Mouse (Mus musculus): Measurements from ENCODE around the gene Ppfibp2. TPM values are rescaled to one million over a fixed set of nuclear protein-coding genes. Genes with fewer than 3 reads are reported as not detected.

The Ppfibp2 gene
- polyA plus RNA-seq, 2 experiments: 14.4 TPM

DNA sequence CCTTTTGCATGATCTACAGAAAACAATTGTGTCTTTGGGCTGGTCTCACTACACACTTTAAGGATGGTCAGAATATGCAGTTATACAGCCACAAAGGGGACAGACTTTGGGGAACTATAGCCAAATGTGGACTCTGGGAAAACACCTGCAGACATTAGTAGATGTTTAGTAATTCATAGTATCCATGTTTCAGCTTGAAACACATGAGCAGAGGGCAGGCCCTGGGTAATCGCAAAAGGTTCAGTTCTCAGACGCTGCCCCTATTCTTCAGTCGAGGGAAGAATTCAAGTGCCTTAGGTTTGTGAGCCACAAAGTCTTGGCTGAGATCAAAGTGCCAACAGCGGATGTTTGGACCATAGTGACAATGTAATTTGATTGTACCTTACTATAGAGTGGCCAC lies 149.4 kb downstream of the Ppfibp2 start:
- H3K9me3 ChIP-seq (ENCODE audit: control insufficient read depth, low read length): no peaks in the 10 kb centered on the region
- WGBS: 84% methylated on average over 4 of the region's 4 CpGs
- ATAC-seq (ENCODE audit: low FRiP score, low read depth): no peak
- TF ChIP-seq POLR2A (IDR thresholded peaks at IDR 0.05; ENCODE audit: borderline replicate concordance, extremely low read depth, insufficient read depth, insufficient read length): no peak
- peaks cover 31% of the 10 kb centered on the region for H3K36me3 ChIP-seq (ENCODE audit: control insufficient read depth, insufficient read depth, low read length)
- H3K4me1 ChIP-seq (ENCODE audit: control insufficient read depth, insufficient read depth, low read length): no peaks in the 10 kb centered on the region
- no peak for DNase-seq (ENCODE audit: low spot score)
- H3K4me2 ChIP-seq (replicated peaks; ENCODE audit: low read depth, low read length, severe bottlenecking): no peak overlapping the region
- no peak overlapping the region for H3K9ac ChIP-seq (ENCODE audit: low read depth, low read length, severe bottlenecking)
- H3K27me3 ChIP-seq (ENCODE audit: control insufficient read depth, insufficient read depth, low read length): no peaks in the 10 kb centered on the region
- H3K4me3 ChIP-seq (replicated peaks; ENCODE audit: low read length): no peak overlapping the region
- H3K27ac ChIP-seq (replicated peaks; ENCODE audit: low read depth, low read length): no peak overlapping the region

GRCm38 (mm10) chr7:107745111-107745510 lies 150.1 kb downstream of the Ppfibp2 start:
- H3K4me2 ChIP-seq (replicated peaks; ENCODE audit: low read depth, low read length, severe bottlenecking): no peak overlapping the region
- H3K27ac ChIP-seq (replicated peaks; ENCODE audit: low read depth, low read length): no peak overlapping the region
- 70% methylated on average over 2 of the region's 2 CpGs for WGBS
- no peaks in the 10 kb centered on the region for H3K4me1 ChIP-seq (ENCODE audit: control insufficient read depth, insufficient read depth, low read length)
- DNase-seq (ENCODE audit: low spot score) (no peak), ATAC-seq (ENCODE audit: low FRiP score, low read depth) (no peak)
- no peak for TF ChIP-seq POLR2A (IDR thresholded peaks at IDR 0.05; ENCODE audit: borderline replicate concordance, extremely low read depth, insufficient read depth, insufficient read length)
- peaks cover 26% of the 10 kb centered on the region for H3K36me3 ChIP-seq (ENCODE audit: control insufficient read depth, insufficient read depth, low read length)
- H3K9me3 ChIP-seq (ENCODE audit: control insufficient read depth, low read length): no peaks in the 10 kb centered on the region
- H3K4me3 ChIP-seq (replicated peaks; ENCODE audit: low read length): no peak overlapping the region
- no peaks in the 10 kb centered on the region for H3K27me3 ChIP-seq (ENCODE audit: control insufficient read depth, insufficient read depth, low read length)
- H3K9ac ChIP-seq (ENCODE audit: low read depth, low read length, severe bottlenecking): no peak overlapping the region

DNA sequence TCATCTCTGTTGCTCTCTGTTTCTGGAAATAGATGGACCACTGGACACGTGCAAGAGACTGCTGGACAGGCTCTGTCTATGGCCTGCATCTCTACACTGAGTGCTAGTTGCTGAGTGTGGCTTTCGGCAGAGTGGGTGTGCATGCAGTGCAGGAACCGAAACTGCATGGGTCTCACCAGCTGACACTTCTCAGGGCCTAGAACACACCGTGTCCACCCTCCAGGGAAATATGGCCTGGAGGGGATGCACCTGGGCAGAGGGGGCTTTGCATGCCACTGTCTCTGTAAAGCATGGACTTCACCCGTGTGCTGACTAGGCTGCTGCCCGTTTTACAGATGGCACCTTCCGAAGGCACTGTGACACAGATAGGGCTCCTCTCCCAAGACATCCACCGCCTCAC lies 151.0 kb downstream of the Ppfibp2 start:
- no peaks in the 10 kb centered on the region for H3K4me1 ChIP-seq (ENCODE audit: control insufficient read depth, insufficient read depth, low read length)
- H3K9ac ChIP-seq (ENCODE audit: low read depth, low read length, severe bottlenecking): no peak overlapping the region
- DNase-seq (ENCODE audit: low spot score): no peak
- ATAC-seq (ENCODE audit: low FRiP score, low read depth): no peak
- 90% methylated on average over 8 of the region's 8 CpGs for WGBS
- H3K36me3 ChIP-seq (ENCODE audit: control insufficient read depth, insufficient read depth, low read length): peaks cover 19% of the 10 kb centered on the region
- TF ChIP-seq POLR2A (IDR thresholded peaks at IDR 0.05; ENCODE audit: borderline replicate concordance, extremely low read depth, insufficient read depth, insufficient read length): no peak
- no peak overlapping the region for H3K4me3 ChIP-seq (replicated peaks; ENCODE audit: low read length)
- no peak overlapping the region for H3K27ac ChIP-seq (replicated peaks; ENCODE audit: low read depth, low read length)
- H3K27me3 ChIP-seq (ENCODE audit: control insufficient read depth, insufficient read depth, low read length): no peaks in the 10 kb centered on the region
- H3K9me3 ChIP-seq (ENCODE audit: control insufficient read depth, low read length): no peaks in the 10 kb centered on the region
- H3K4me2 ChIP-seq (replicated peaks; ENCODE audit: low read depth, low read length, severe bottlenecking): no peak overlapping the region

GRCm38 (mm10) chr7:107747476-107747875 lies 152.5 kb downstream of the Ppfibp2 start:
- no peak for TF ChIP-seq POLR2A (IDR thresholded peaks at IDR 0.05; ENCODE audit: borderline replicate concordance, extremely low read depth, insufficient read depth, insufficient read length)
- no peak overlapping the region for H3K9ac ChIP-seq (ENCODE audit: low read depth, low read length, severe bottlenecking)
- H3K4me1 ChIP-seq (ENCODE audit: control insufficient read depth, insufficient read depth, low read length): no peaks in the 10 kb centered on the region
- no peak for DNase-seq (ENCODE audit: low spot score)
- peaks cover 15% of the 10 kb centered on the region for H3K36me3 ChIP-seq (ENCODE audit: control insufficient read depth, insufficient read depth, low read length)
- no peaks in the 10 kb centered on the region for H3K9me3 ChIP-seq (ENCODE audit: control insufficient read depth, low read length)
- no peak overlapping the region for H3K4me3 ChIP-seq (replicated peaks; ENCODE audit: low read length)
- WGBS: 82% methylated on average over 9 of the region's 9 CpGs
- no peak for ATAC-seq (ENCODE audit: low FRiP score, low read depth)
- no peaks in the 10 kb centered on the region for H3K27me3 ChIP-seq (ENCODE audit: control insufficient read depth, insufficient read depth, low read length)
- H3K4me2 ChIP-seq (replicated peaks; ENCODE audit: low read depth, low read length, severe bottlenecking): no peak overlapping the region
- no peak overlapping the region for H3K27ac ChIP-seq (replicated peaks; ENCODE audit: low read depth, low read length)

DNA sequence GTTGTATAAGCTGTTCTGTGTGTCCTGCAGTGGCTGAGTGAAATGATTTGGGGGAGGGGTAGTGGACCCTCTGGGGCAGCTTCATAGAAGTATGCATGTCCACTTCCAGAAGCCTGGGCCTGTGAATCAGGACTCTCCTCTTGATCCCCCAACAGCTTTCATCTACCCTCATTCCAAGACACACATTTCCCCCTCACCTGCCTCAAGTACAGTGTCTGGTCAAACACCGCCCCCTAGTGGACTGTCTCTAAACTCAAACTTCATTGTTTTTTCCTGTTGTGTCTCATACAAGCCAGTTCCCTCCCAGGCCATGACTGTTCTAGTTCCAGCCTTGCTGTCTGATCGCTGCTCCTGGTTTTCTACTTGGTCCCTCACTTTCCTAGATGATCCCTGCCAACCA lies 152.9 kb downstream of the Ppfibp2 start:
- Histone ChIP-seq H3K27me3 (ENCODE audit: control insufficient read depth, insufficient read depth, low read length) (no peaks in the 10 kb centered on the region), H3K9ac (ENCODE audit: low read depth, low read length, severe bottlenecking) (no peak overlapping the region), H3K4me2 (replicated peaks; ENCODE audit: low read depth, low read length, severe bottlenecking) (no peak overlapping the region), H3K36me3 (ENCODE audit: control insufficient read depth, insufficient read depth, low read length) (peaks cover 15% of the 10 kb centered on the region), H3K9me3 (ENCODE audit: control insufficient read depth, low read length) (no peaks in the 10 kb centered on the region), H3K4me1 (ENCODE audit: control insufficient read depth, insufficient read depth, low read length) (no peaks in the 10 kb centered on the region), H3K4me3 (replicated peaks; ENCODE audit: low read length) (no peak overlapping the region), H3K27ac (replicated peaks; ENCODE audit: low read depth, low read length) (no peak overlapping the region)
- peak; percentile 56 for ATAC-seq (ENCODE audit: low FRiP score, low read depth)
- peak; percentile 68 for DNase-seq (ENCODE audit: low spot score)
- no peak for TF ChIP-seq POLR2A (IDR thresholded peaks at IDR 0.05; ENCODE audit: borderline replicate concordance, extremely low read depth, insufficient read depth, insufficient read length)
- 18% methylated on average over 2 of the region's 2 CpGs for WGBS

GRCm38 (mm10) chr7:107749270-107749669 lies 154.3 kb downstream of the Ppfibp2 start:
- Histone ChIP-seq H3K4me2 (replicated peaks; ENCODE audit: low read depth, low read length, severe bottlenecking) (no peak overlapping the region), H3K4me3 (replicated peaks; ENCODE audit: low read length) (no peak overlapping the region), H3K9ac (ENCODE audit: low read depth, low read length, severe bottlenecking) (no peak overlapping the region), H3K27me3 (ENCODE audit: control insufficient read depth, insufficient read depth, low read length) (no peaks in the 10 kb centered on the region), H3K4me1 (ENCODE audit: control insufficient read depth, insufficient read depth, low read length) (no peaks in the 10 kb centered on the region), H3K27ac (replicated peaks; ENCODE audit: low read depth, low read length) (no peak overlapping the region), H3K9me3 (ENCODE audit: control insufficient read depth, low read length) (no peaks in the 10 kb centered on the region), H3K36me3 (ENCODE audit: control insufficient read depth, insufficient read depth, low read length) (peaks cover 9% of the 10 kb centered on the region)
- 3% methylated on average over 3 of the region's 3 CpGs for WGBS
- DNase-seq (ENCODE audit: low spot score): peak; percentile 72
- TF ChIP-seq POLR2A (IDR thresholded peaks at IDR 0.05; ENCODE audit: borderline replicate concordance, extremely low read depth, insufficient read depth, insufficient read length): no peak
- ATAC-seq (ENCODE audit: low FRiP score, low read depth): no peak

Data from limb, embryonic 14.5 days (tissue).